12 mouse cellular contexts compared by ENCODE assay signal in genomic region chr5:30107611-30108041, GRCm38 (mm10). TPM values are rescaled to one million over a fixed set of nuclear protein-coding genes. Genes with fewer than 3 reads are reported as not detected.
DNase-seq lines count a peak whose midpoint lies in the region; ATAC-seq and TF ChIP-seq lines count a peak whose summit lies in the region.
"Had no signal": no experiment of that assay in that cellular context is flagged by ENCODE, and none has a peak within 500 bp of the region (broad histone marks: within the 10 kb centered on the region; RNA-seq: fewer than 3 reads in every experiment).

No protein-coding gene starts in this region.

- no peak overlapping the region for H3K4me3 ChIP-seq in heart, embryonic 10.5 days
- H3K4me3 ChIP-seq in heart, embryonic 12.5 days, result no peak overlapping the region
- peak overlapping the region; percentile 77 for H3K4me3 ChIP-seq in hindbrain, embryonic 13.5 days
- H3K4me3 ChIP-seq in midbrain, postnatal 0 days (ENCODE audit: low read depth, low read length), result no peak overlapping the region
- H3K4me3 ChIP-seq: heart, embryonic 15.5 days had no signal

- no peak for TF ChIP-seq CTCF in midbrain, postnatal 0 days (IDR thresholded peaks at IDR 0.05)

- no peaks in the 10 kb centered on the region for H3K36me3 ChIP-seq in heart, embryonic 10.5 days
- H3K36me3 ChIP-seq in heart, embryonic 12.5 days, result no peaks in the 10 kb centered on the region
- peaks cover 5% of the 10 kb centered on the region; the same call in 1 of the 2 replicates for H3K36me3 ChIP-seq in hindbrain, embryonic 13.5 days
- H3K36me3 ChIP-seq in midbrain, postnatal 0 days (ENCODE audit: insufficient read depth, low read length), result no peaks in the 10 kb centered on the region
- H3K36me3 ChIP-seq: heart, embryonic 15.5 days had no signal

- H3K27me3 ChIP-seq in heart, embryonic 10.5 days (ENCODE audit: insufficient read depth, poor library complexity, severe bottlenecking), result peaks cover 100% of the 10 kb centered on the region
- peaks cover 94% of the 10 kb centered on the region for H3K27me3 ChIP-seq in heart, embryonic 12.5 days (replicated peaks)
- peaks cover 21% of the 10 kb centered on the region for H3K27me3 ChIP-seq in hindbrain, embryonic 13.5 days
- no peaks in the 10 kb centered on the region for H3K27me3 ChIP-seq in midbrain, postnatal 0 days (ENCODE audit: insufficient read depth, low read length)

- H3K9me3 ChIP-seq in heart, embryonic 10.5 days, result no peaks in the 10 kb centered on the region
- no peaks in the 10 kb centered on the region for H3K9me3 ChIP-seq in heart, embryonic 12.5 days (replicated peaks)
- no peaks in the 10 kb centered on the region for H3K9me3 ChIP-seq in hindbrain, embryonic 13.5 days
- H3K9me3 ChIP-seq in midbrain, postnatal 0 days (ENCODE audit: low read length), result no peaks in the 10 kb centered on the region
- H3K9me3 ChIP-seq: heart, embryonic 15.5 days had no signal

- 8% methylated on average over 5 of the region's 5 CpGs for WGBS in heart, embryonic 10.5 days
- WGBS in heart, embryonic 12.5 days, result 13% methylated on average over 5 of the region's 5 CpGs
- 4% methylated on average over 5 of the region's 5 CpGs for WGBS in hindbrain, embryonic 13.5 days
- 12% methylated on average over 5 of the region's 5 CpGs for WGBS in midbrain, postnatal 0 days

- H3K4me2 ChIP-seq in heart, embryonic 12.5 days, result no peak overlapping the region
- H3K4me2 ChIP-seq in hindbrain, embryonic 13.5 days, result peak overlapping the region; percentile 96
- 0 out of 2 replicates have a peak overlapping the region, but pooled peaks have one; percentile 18 for H3K4me2 ChIP-seq in midbrain, postnatal 0 days (ENCODE audit: low read depth, low read length, poor library complexity, severe bottlenecking)
- H3K4me2 ChIP-seq: heart, embryonic 15.5 days had no signal

- no peak for ATAC-seq in heart, embryonic 12.5 days (ENCODE audit: insufficient number of reproducible peaks, low FRiP score)
- ATAC-seq in hindbrain, embryonic 13.5 days (ENCODE audit: low FRiP score), result peak; percentile 26; the same call in 1 of the 2 replicates
- ATAC-seq in midbrain, postnatal 0 days (ENCODE audit: low FRiP score), result peak; percentile 18

- peak; percentile 75 for DNase-seq in heart, embryonic 10.5 days (ENCODE audit: low spot score)
- DNase-seq in embryo, embryonic 9.5 days (ENCODE audit: extremely low spot score), result peak; percentile 60
- peak; percentile 78 for DNase-seq in midbrain, postnatal 0 days (ENCODE audit: low spot score)
- no peak for DNase-seq in ovary, postnatal 14 days (ENCODE audit: low spot score)
- no peak for DNase-seq in right cerebral cortex, adult 2 months (ENCODE audit: low spot score in 2 of 2)
- DNase-seq in kidney, postnatal 10 days, result no peak
- DNase-seq: kidney, adult 8-10 months had no signal

- peaks cover 49% of the 10 kb centered on the region for H3K4me1 ChIP-seq in heart, embryonic 10.5 days
- peaks cover 42% of the 10 kb centered on the region for H3K4me1 ChIP-seq in heart, embryonic 12.5 days (replicated peaks)
- peaks cover 73% of the 10 kb centered on the region for H3K4me1 ChIP-seq in hindbrain, embryonic 13.5 days (replicated peaks)
- peaks cover 14% of the 10 kb centered on the region for H3K4me1 ChIP-seq in midbrain, postnatal 0 days (ENCODE audit: insufficient read depth, low read length)

- no peak overlapping the region for H3K27ac ChIP-seq in heart, embryonic 10.5 days
- no peak overlapping the region for H3K27ac ChIP-seq in heart, embryonic 12.5 days (ENCODE audit: poor library complexity, severe bottlenecking)
- H3K27ac ChIP-seq in hindbrain, embryonic 13.5 days, result peak overlapping the region; percentile 91
- H3K27ac ChIP-seq in midbrain, postnatal 0 days (ENCODE audit: low read depth, low read length), result peak overlapping the region; percentile 51
- H3K27ac ChIP-seq: heart, embryonic 15.5 days had no signal

- H3K9ac ChIP-seq in heart, embryonic 12.5 days, result no peak overlapping the region
- H3K9ac ChIP-seq in hindbrain, embryonic 13.5 days, result peak overlapping the region; percentile 88
- no peak overlapping the region for H3K9ac ChIP-seq in midbrain, postnatal 0 days (replicated peaks; ENCODE audit: low read length, poor library complexity, severe bottlenecking)
- H3K9ac ChIP-seq: heart, embryonic 15.5 days had no signal

RNA-seq across cellular contexts. Expression of gene 3110082J24Rik, which starts 1.7 kb away (rescaled TPM):
- polyA plus RNA-seq in heart, embryonic 10.5 days (2016; fragmentation: Nextera tagmentation; extraction: Ambion mirVana), result 0.18 TPM in 1 of 2 replicates, not detected in the other
- not detected in 2 replicates for polyA plus RNA-seq in heart, embryonic 12.5 days (2016; fragmentation: Nextera tagmentation; extraction: Ambion mirVana)
- 6.4 and 7.2 TPM in 2 replicates for polyA plus RNA-seq in hindbrain, embryonic 13.5 days (2015; fragmentation: Nextera tagmentation; extraction: Ambion mirVana)
- total RNA-seq in midbrain, postnatal 0 days (2014; rRNA removed), result 3.3 and 4.3 TPM in 2 replicates
- polyA plus RNA-seq in midbrain, postnatal 0 days (2015; fragmentation: Nextera tagmentation; extraction: Ambion mirVana), result 2.6 and 3.8 TPM in 2 replicates
- total RNA-seq: adrenal gland, postnatal 4 days had no signal
- polyA plus RNA-seq: heart, embryonic 15.5 days; lung, embryonic 16.5 days had no signal

RNA-seq across cellular contexts. Expression of gene Garem2, which starts 2.7 kb away (rescaled TPM):
- 0.27 and 0.39 TPM in 2 replicates for polyA plus RNA-seq in heart, embryonic 10.5 days (2016; fragmentation: Nextera tagmentation; extraction: Ambion mirVana)
- polyA plus RNA-seq in heart, embryonic 12.5 days (2016; fragmentation: Nextera tagmentation; extraction: Ambion mirVana), result 0.40 and 0.51 TPM in 2 replicates
- 14.0 and 15.0 TPM in 2 replicates for polyA plus RNA-seq in hindbrain, embryonic 13.5 days (2015; fragmentation: Nextera tagmentation; extraction: Ambion mirVana)
- 18.1 and 20.6 TPM in 2 replicates for total RNA-seq in midbrain, postnatal 0 days (2014; rRNA removed)
- 8.9 and 9.9 TPM in 2 replicates for polyA plus RNA-seq in midbrain, postnatal 0 days (2015; fragmentation: Nextera tagmentation; extraction: Ambion mirVana)

RNA-seq across cellular contexts. Expression of gene Tyms, which starts 34.2 kb away (rescaled TPM):
- 184 and 286 TPM in 2 replicates for polyA plus RNA-seq in heart, embryonic 10.5 days (2016; fragmentation: Nextera tagmentation; extraction: Ambion mirVana)
- 120 and 123 TPM in 2 replicates for polyA plus RNA-seq in heart, embryonic 12.5 days (2016; fragmentation: Nextera tagmentation; extraction: Ambion mirVana)
- 67.9 and 68.8 TPM in 2 replicates for polyA plus RNA-seq in hindbrain, embryonic 13.5 days (2015; fragmentation: Nextera tagmentation; extraction: Ambion mirVana)
- total RNA-seq in midbrain, postnatal 0 days (2014; rRNA removed), result 9.1 and 11.3 TPM in 2 replicates
- polyA plus RNA-seq in midbrain, postnatal 0 days (2015; fragmentation: Nextera tagmentation; extraction: Ambion mirVana), result 17.8 and 21.2 TPM in 2 replicates

RNA-seq across cellular contexts. Expression of gene Hadha, which starts 47.3 kb away (rescaled TPM):
- 136 and 210 TPM in 2 replicates for polyA plus RNA-seq in heart, embryonic 10.5 days (2016; fragmentation: Nextera tagmentation; extraction: Ambion mirVana)
- 237 and 239 TPM in 2 replicates for polyA plus RNA-seq in heart, embryonic 12.5 days (2016; fragmentation: Nextera tagmentation; extraction: Ambion mirVana)
- polyA plus RNA-seq in hindbrain, embryonic 13.5 days (2015; fragmentation: Nextera tagmentation; extraction: Ambion mirVana), result 76.1 and 84.3 TPM in 2 replicates
- 42.3 and 54.1 TPM in 2 replicates for total RNA-seq in midbrain, postnatal 0 days (2014; rRNA removed)
- polyA plus RNA-seq in midbrain, postnatal 0 days (2015; fragmentation: Nextera tagmentation; extraction: Ambion mirVana), result 58.7 and 59.8 TPM in 2 replicates

RNA-seq across cellular contexts. Expression of gene Hadhb, which starts 47.4 kb away (rescaled TPM):
- 207 and 288 TPM in 2 replicates for polyA plus RNA-seq in heart, embryonic 10.5 days (2016; fragmentation: Nextera tagmentation; extraction: Ambion mirVana)
- 307 and 321 TPM in 2 replicates for polyA plus RNA-seq in heart, embryonic 12.5 days (2016; fragmentation: Nextera tagmentation; extraction: Ambion mirVana)
- 65.0 and 70.7 TPM in 2 replicates for polyA plus RNA-seq in hindbrain, embryonic 13.5 days (2015; fragmentation: Nextera tagmentation; extraction: Ambion mirVana)
- 49.9 and 56.8 TPM in 2 replicates for total RNA-seq in midbrain, postnatal 0 days (2014; rRNA removed)
- polyA plus RNA-seq in midbrain, postnatal 0 days (2015; fragmentation: Nextera tagmentation; extraction: Ambion mirVana), result 41.1 and 47.0 TPM in 2 replicates

Comparison
In these comparisons a context has a peak if more than half of its experiments do, and no peak if none do; other contexts are left out.
1. DNase-seq: peak in heart, embryonic 10.5 days (single experiment), embryo, embryonic 9.5 days (single experiment) and midbrain, postnatal 0 days (single experiment); none in ovary, postnatal 14 days (single experiment), right cerebral cortex, adult 2 months (0 of 2) and kidney, postnatal 10 days (single experiment).
2. H3K27ac ChIP-seq: peak in hindbrain, embryonic 13.5 days (single experiment) and midbrain, postnatal 0 days (single experiment); none in heart, embryonic 10.5 days (single experiment) and heart, embryonic 12.5 days (single experiment).